Mouse (Mus musculus) cerebellum, adult 2 months (tissue): ENCODE measurements at regions not wholly inside any gene's neighbourhood (a gene's known extent, or its start where the extent isn't known, plus 50 kb on each side); places are given as distances from the start of the nearest gene placed in this dataset.

Experiments used
- DNase-seq, 2 experiments: peaks; one replicate each; pipeline ENCODE4 v3.0.0; 2021
- H3K27ac ChIP-seq: fragments of 200-500 bp; 2 replicates; pipeline ENCODE4 v1.5.1; 2012; ENCODE audit warnings: low read length, control low read depth, inconsistent platforms; ENCODE audit not compliant: insufficient read depth
- H3K27me3 ChIP-seq: fragments of 200-500 bp; 2 replicates; pipeline ENCODE4 v1.6.1; 2012; ENCODE audit warnings: inconsistent platforms, mild to moderate bottlenecking, low read length, moderate library complexity; ENCODE audit not compliant: control insufficient read depth, insufficient read depth
- H3K4me1 ChIP-seq: fragments of 200-500 bp; 2 replicates; pipeline ENCODE4 v1.6.1; 2011; ENCODE audit warnings: low read length; ENCODE audit not compliant: control insufficient read depth, insufficient read depth
- H3K4me3 ChIP-seq: fragments of 200-500 bp; replicated peaks from 2 replicates; pipeline ENCODE3; 2011; ENCODE audit warnings: mild to moderate bottlenecking, low read depth, low read length, control low read depth; ENCODE audit not compliant: insufficient read depth
- CTCF ChIP-seq: fragments of 200-500 bp; IDR thresholded peaks from 2 replicates; pipeline ENCODE4 v1.5.1; 2011; ENCODE audit warnings: low read depth, mild to moderate bottlenecking, control low read depth, low read length, moderate library complexity, borderline replicate concordance; ENCODE audit not compliant: insufficient read depth
- POLR2A ChIP-seq: fragments of 200-500 bp; IDR thresholded peaks from 2 replicates; pipeline ENCODE4 v1.6.1; 2011; ENCODE audit warnings: low read length, control low read depth, borderline replicate concordance; ENCODE audit not compliant: insufficient read depth
- WGBS: fragments of 180-500 bp; shearing (Covaris S2); methylation state at CpG from one replicate; pipeline ENCODE4 v1.1.7; 2018; 5-methylcytosine and 5-hydroxymethylcytosine counted together

- WGBS = 95% methylated on average over 2 of the region's 2 CpGs
- TF ChIP-seq CTCF = no peak
- TF ChIP-seq POLR2A = no peak
Observed at GRCm38 (mm10) chr9:33483541-33483846, 847.5 kb downstream of the Ets1 start.

GRCm38 (mm10) chr9:33533101-33533810 is 897.2 kb downstream of the Ets1 start:
- H3K27me3 ChIP-seq = no peaks in the 10 kb centered on the region
- H3K4me3 ChIP-seq = no peak overlapping the region
- 22% methylated on average over 1 of the region's 1 CpGs for WGBS

More at GRCm38 (mm10) chr9:33483541-33483846, 847.5 kb downstream of the Ets1 start:
- Histone ChIP-seq H3K4me1 (no peaks in the 10 kb centered on the region), H3K27me3 (no peaks in the 10 kb centered on the region), H3K27ac (no peak overlapping the region), H3K4me3 (no peak overlapping the region)
- no peak for DNase-seq

GRCm38 (mm10) chr9:33543301-33543700 is 907.3 kb downstream of the Ets1 start:
- no peak overlapping the region for H3K4me3 ChIP-seq
- DNase-seq = peak; percentile 70 to 86
- 21% methylated on average over 5 of the region's 5 CpGs for WGBS

More at GRCm38 (mm10) chr9:33533101-33533810, 897.2 kb downstream of the Ets1 start:
- no peak for TF ChIP-seq CTCF
- no peak for TF ChIP-seq POLR2A
- no peak for DNase-seq
- no peaks in the 10 kb centered on the region for H3K4me1 ChIP-seq
- H3K27ac ChIP-seq = no peak overlapping the region

GRCm38 (mm10) chr9:33546126-33546737 is 910.2 kb downstream of the Ets1 start:
- no peak for DNase-seq
- peaks cover 5% of the 10 kb centered on the region; the same call in 1 of the 2 replicates for H3K4me1 ChIP-seq
- no peak overlapping the region for H3K4me3 ChIP-seq
- H3K27ac ChIP-seq = no peak overlapping the region
- TF ChIP-seq CTCF (no peak), POLR2A (no peak)
- WGBS = 90% methylated on average over 4 of the region's 4 CpGs
- no peaks in the 10 kb centered on the region for H3K27me3 ChIP-seq

More at GRCm38 (mm10) chr9:33543301-33543700, 907.3 kb downstream of the Ets1 start:
- TF ChIP-seq CTCF (no peak), POLR2A (no peak)
- Histone ChIP-seq H3K27ac (no peak overlapping the region), H3K4me1 (peaks cover 5% of the 10 kb centered on the region; the same call in 1 of the 2 replicates), H3K27me3 (no peaks in the 10 kb centered on the region)

- H3K4me3 ChIP-seq = no peak overlapping the region
- 93% methylated on average over 5 of the region's 5 CpGs for WGBS
- no peak overlapping the region for H3K27ac ChIP-seq
- no peaks in the 10 kb centered on the region for H3K4me1 ChIP-seq
- no peak for TF ChIP-seq CTCF
- TF ChIP-seq POLR2A = no peak
- no peak for DNase-seq
- no peaks in the 10 kb centered on the region for H3K27me3 ChIP-seq
Observed at GRCm38 (mm10) chr9:33549395-33549794, 913.4 kb downstream of the Ets1 start.

GRCm38 (mm10) chr9:33571990-33572389 is 913.7 kb upstream of the Kirrel3 start:
- DNase-seq = peak; percentile 74 to 88
- H3K27ac ChIP-seq = no peak overlapping the region
- H3K4me3 ChIP-seq = no peak overlapping the region
- H3K27me3 ChIP-seq = no peaks in the 10 kb centered on the region
- WGBS = 11% methylated on average over 2 of the region's 2 CpGs
- TF ChIP-seq CTCF (no peak), POLR2A (no peak)
- no peaks in the 10 kb centered on the region for H3K4me1 ChIP-seq

GRCm38 (mm10) chr9:33611511-33611910 is 874.2 kb upstream of the Kirrel3 start:
- no peaks in the 10 kb centered on the region for H3K27me3 ChIP-seq
- H3K4me3 ChIP-seq = no peak overlapping the region
- H3K4me1 ChIP-seq = no peaks in the 10 kb centered on the region
- 74% methylated on average over 1 of the region's 1 CpGs for WGBS
- no peak overlapping the region for H3K27ac ChIP-seq
- DNase-seq = no peak
- no peak for TF ChIP-seq CTCF
- no peak for TF ChIP-seq POLR2A

GRCm38 (mm10) chr9:33624378-33624777 is 861.3 kb upstream of the Kirrel3 start:
- H3K27me3 ChIP-seq = no peaks in the 10 kb centered on the region
- no peak overlapping the region for H3K4me3 ChIP-seq
- no peaks in the 10 kb centered on the region for H3K4me1 ChIP-seq
- WGBS = 90% methylated on average over 1 of the region's 1 CpGs
- no peak overlapping the region for H3K27ac ChIP-seq
- no peak for DNase-seq
- TF ChIP-seq CTCF = no peak
- TF ChIP-seq POLR2A = no peak
